Mouse (Mus musculus): Measurements from ENCODE around the gene Ephx3.

- no peak for TF ChIP-seq USF1 (IDR thresholded peaks at IDR 0.05; ENCODE audit: low read depth, low read length)
- no peak for TF ChIP-seq POLR2A (IDR thresholded peaks at IDR 0.05; ENCODE audit: low read depth, low read length)
- no peak for TF ChIP-seq CTCF (conservative IDR thresholded peaks at IDR 0.05 in 1 of 2, IDR thresholded peaks at IDR 0.05 in 1 of 2; ENCODE audit: low read depth in 2 of 2, low read length in 2 of 2)
- no peak for TF ChIP-seq ZMIZ1 (IDR thresholded peaks at IDR 0.05; ENCODE audit: low read depth, low read length)
- TF ChIP-seq MAX (IDR thresholded peaks at IDR 0.05; ENCODE audit: low read length) = no peak
Observed at GRCm38 (mm10) chr17:32158841-32159240, 30.5 kb downstream of the Ephx3 start.
